Mouse (Mus musculus) G1E (cell line): ENCODE measurements around the gene Plin5.

Experiments
- CTCF ChIP-seq: IDR thresholded peaks from 2 replicates; pipeline ENCODE4 v1.5.1; 2012; ENCODE audit warnings: low read depth, low read length, inconsistent platforms, mixed read lengths
- POLR2AphosphoS5 ChIP-seq: IDR thresholded peaks from 2 replicates; pipeline ENCODE4 v1.6.1; 2012; ENCODE audit warnings: low read depth, low read length, inconsistent platforms; ENCODE audit not compliant: insufficient replicate concordance
- TAL1 ChIP-seq: conservative IDR thresholded peaks from 2 replicates; pipeline ENCODE4 v1.6.1; 2012; ENCODE audit warnings: low read depth, low read length, inconsistent platforms, mixed read lengths

DNA sequence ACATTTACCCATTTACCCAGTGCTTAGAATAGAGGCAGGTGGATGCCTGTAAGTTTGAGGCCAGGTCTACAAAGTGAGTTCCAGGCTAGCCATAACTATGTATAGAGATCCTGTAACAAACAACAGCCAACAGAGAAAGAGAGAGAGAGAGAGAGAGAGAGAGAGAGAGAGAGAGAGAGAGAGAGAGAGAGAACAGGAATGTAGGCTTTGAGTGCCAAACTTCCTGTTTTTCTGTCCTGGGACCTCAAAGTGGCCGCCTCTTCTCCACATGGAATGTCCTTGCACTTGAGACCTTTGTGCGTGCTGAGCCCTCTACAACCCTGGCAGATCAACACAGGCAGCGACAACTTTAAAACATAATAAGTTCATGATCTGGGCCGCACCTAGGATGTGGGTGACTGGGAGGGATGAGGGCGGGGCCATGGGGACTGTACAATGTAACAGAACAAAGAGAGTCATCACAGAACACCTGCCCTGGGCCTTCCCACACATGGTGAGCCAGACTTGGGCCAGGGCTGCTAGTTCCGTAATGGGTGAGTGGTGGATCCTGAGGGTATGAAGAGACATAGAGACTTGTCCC, 46.2 kb upstream of the Plin5 start:
- no peak for TF ChIP-seq CTCF
- TF ChIP-seq TAL1 = no peak
- no peak for TF ChIP-seq POLR2AphosphoS5
